Mouse (Mus musculus) lung, postnatal 25 days (tissue): ENCODE data around the gene Efs.
"Not testable (repeated sequence)": the region's sequence is repeated elsewhere in the genome, so short reads cannot be mapped to it uniquely, and the experiment has no call there.

Experiments used
- DNase-seq: peaks from one replicate; pipeline ENCODE4 v3.0.0; 2022; ENCODE audit warnings: low spot score

The Efs gene

DNA sequence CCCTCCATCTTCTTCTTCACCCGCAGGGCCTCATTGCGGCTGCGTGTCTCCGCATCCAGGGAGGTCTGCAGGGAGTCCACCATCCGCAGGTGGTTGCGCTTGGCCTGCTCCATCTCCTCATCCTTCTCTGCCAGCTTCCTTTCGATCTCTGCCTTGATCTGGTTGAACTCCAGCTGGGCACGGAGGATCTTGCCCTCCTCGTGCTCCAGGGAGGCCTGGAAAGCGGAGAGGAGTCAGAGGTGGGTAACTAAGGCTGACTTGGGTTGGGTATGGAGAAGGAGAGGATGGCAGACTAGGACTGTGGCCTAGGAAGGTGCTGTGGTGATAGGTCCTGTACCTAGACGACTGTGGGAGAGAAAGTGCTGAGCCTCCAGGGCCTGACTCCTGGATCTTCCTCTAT lies 21.1 kb upstream of the Efs start:
- DNase-seq: not testable (repeated sequence)

- no peak for DNase-seq
Observed at GRCm38 (mm10) chr14:54945975-54946704, 20.2 kb upstream of the Efs start.

- DNase-seq: no peak
Observed at GRCm38 (mm10) chr14:54944939-54945338, 19.0 kb upstream of the Efs start.

DNA sequence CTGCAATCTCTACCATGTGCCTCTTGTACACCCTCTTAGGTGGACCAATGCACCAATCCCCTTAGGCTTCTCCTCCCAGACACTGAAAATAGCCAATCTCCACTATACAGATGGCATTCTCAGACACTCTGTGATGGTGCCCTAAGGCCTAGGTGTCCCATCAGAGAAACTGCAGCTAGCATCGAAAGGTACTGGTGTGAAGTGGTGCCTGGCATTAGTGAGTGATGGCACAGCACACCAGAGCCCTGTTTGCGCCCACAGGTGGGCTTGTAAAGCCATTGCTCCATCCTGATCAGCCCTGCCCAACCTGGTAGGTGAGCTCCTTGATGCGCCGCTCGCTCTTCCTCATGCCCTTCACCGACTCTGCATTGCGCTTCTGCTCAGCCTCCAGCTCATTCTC lies 18.0 kb upstream of the Efs start:
- DNase-seq: no peak

- DNase-seq: no peak
Observed at GRCm38 (mm10) chr14:54942479-54942878, 16.6 kb upstream of the Efs start.

GRCm38 (mm10) chr14:54941024-54941978 lies 15.4 kb upstream of the Efs start:
- no peak for DNase-seq

DNA sequence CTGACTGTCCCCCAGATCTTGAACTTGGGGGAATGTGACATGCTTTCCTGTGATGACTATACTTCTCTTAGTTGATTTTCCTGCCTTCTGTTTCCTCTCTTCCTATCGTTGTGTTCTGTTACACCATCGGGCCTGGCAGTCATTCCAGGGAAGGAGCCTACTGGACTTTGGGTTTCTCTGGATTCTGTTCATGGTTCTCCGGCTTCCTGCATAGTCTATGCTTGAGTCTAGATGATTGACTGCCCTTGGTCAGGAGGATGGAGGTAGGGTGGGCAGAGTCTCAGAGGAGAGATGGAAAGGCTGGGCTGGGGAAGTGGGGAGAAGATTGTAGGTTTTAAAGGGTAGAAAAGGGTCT lies 14.2 kb upstream of the Efs start:
- no peak for DNase-seq

DNA sequence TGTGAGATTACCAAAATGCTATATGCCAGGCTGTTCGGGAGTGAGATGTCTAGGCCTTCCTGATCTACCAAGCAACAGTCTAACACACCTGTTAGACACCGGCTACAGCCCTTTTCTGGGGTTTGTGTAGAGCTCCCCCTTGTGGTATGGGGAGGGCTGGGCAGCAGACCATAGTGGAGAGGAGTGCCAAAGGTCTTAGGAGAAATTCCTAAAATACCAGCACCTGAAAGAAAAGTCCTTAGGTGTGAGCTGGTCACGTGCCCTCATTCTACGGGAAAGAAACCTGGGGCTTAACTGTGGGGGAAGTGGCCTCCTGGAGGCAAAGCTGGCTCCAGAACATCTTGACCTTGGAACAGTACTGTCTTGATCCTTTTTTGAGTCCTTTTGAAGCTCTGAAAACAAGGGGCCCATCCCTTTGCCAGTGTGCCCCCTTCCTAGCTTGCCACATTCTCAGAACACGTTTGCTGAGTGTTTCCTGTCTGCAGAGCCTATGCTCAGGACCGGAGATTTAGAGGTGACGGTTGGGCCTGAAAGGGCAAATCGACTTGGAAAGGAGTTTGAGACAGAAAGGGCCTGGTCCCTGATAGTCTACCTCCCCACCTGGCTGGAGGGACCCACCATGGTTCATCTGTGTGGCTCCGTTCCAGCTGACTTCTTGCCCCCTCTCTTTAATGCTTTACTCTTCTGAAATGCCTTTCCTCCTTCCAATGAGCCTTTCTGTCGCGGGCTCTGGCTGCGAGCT lies 13.7 kb upstream of the Efs start:
- DNase-seq: peak; percentile 83

DNA sequence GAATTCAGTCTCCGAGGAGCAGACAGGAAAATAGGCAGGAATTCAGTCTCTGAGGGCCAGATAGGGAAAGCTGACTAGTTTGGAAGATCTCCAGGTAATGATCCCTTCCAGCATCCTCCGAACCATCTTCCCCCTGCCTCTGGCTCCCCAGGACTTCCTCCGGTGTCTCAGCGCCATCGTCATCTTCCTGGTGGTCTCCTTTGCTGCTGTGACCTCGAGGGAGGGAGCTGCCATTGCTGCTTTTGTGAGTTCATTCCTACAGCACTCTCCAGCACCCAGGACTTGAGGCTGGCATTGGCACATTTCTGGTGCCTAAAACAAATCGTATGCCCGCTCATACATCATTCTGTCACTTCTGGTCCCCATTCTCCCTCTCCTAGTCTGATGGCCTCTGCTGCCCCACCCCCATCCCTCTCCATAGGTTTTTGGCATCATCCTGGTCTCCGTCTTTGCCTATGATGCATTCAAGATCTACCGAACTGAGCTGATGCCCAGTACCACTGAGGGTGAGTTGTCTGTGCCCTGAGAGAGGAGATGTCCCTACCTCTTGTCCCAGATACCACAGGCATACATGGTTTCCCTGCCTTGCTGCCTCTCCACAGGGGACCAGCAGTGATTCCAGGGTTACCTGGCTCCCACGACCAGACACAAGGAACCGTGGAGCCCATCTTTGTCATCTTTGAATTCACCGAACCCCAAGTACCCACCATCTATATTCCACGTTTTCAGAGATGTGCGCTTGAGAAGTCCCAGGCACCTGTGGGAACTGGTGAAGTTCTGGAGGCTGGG lies 12.7 kb upstream of the Efs start:
- no peak for DNase-seq

- DNase-seq: no peak
Observed at GRCm38 (mm10) chr14:54937361-54938182, 11.6 kb upstream of the Efs start.

DNA sequence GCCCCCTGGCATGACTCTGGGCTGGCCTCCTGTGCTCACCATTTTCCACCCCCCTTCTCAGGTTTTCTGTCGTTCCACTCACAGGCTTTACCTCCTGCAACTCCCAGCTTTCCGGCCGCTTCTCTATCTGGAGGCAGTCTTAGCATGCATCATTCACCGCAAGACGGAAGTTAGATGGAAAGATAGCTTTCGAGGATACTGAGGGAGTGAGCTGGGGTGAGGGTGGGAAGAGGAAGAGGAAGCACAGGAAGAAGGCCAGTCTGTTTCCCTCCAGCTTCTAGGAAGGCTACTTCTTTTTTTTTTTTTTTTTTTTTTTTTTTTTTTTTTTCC lies 10.9 kb upstream of the Efs start:
- DNase-seq: no peak

- DNase-seq: no peak
Observed at GRCm38 (mm10) chr14:54935904-54936830, 10.2 kb upstream of the Efs start, which contains the start of gene Cmtm5. Cmtm5 (plus strand) TSS chr14:54936261.

- DNase-seq: no peak
Observed at GRCm38 (mm10) chr14:54932645-54933150, 6.8 kb upstream of the Efs start, which contains the start of gene Il25. Il25 (plus strand) TSS chr14:54932695.

DNA sequence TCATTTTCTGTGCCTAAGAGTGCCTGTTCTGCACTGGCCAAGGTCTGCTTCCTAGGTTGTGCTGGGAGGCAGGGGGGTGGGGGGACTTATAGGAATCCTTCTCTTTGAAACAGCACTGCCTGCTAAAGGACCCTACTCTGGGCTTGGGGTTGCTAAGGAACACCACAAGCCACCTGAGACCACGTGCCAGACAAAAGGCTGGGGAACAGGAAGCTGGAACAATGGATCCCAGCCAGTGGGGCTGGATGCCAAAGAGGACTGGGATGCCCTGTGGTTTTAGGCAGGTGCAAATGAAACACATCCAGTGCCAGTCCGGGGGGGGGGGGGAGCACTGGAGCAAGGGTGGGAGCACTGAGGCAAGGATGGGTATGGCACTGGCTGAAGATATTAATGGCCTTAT lies 4.5 kb upstream of the Efs start:
- peak; percentile 23 for DNase-seq

GRCm38 (mm10) chr14:54929801-54930200 lies 3.9 kb upstream of the Efs start:
- no peak for DNase-seq

DNA sequence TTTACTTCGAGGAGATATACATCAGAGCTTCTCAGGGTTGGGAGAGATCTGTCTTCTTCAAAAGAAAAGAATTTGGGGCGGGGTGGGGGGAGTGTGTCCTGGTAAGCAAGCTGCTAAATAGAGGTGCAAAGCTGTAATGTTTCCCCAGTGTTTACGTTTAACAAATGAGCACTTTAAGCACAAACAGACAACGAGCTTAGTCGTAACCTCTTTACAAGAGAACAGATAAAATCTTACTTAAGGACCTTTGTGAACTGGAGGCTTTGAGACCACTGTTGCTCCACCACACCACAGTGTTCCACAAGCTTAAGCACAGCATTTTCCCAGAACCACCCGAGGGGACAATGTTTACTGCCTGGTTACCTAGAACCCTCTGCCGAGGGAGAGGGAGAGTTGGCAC lies 1.4 kb upstream of the Efs start:
- DNase-seq: no peak

DNA sequence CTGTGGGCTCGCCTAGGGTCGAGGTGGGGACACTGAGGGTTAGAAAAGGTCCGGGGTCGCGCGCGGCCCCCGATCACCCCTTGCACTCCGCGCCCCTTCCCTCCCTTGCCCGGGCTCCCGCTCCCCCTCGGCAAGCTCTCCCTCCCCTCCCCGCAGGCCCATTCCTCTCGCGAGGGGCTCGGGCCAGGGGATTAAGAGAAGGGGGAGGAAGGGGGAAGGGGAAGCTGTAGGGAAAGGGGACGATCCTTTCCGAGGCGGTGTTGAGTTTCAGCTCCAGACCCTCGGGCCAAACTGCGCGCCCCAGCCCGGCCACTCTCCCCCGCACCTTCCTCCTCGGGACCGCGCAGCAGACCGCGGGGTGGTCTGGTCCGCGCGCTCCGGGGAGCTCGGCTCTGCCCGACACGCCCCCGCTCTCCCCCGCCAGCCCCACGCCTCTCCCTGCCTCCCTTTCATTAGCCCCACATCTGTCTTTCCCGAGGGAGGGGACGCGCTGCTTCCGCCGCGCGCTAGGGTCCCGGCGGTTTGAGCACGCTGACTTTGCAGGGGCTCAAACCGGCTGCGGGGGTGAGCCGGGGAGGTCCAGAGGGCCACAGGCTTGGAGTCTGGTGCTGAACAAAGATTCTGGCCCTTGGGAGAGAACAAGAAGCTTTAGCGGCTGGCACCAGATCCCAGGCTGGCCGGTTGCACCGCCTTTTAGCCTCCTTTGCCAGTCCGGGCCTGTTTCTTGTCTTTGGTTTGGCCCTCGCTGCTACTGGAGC lies 654 bp upstream of the Efs start:
- DNase-seq: peak; percentile 21

DNA sequence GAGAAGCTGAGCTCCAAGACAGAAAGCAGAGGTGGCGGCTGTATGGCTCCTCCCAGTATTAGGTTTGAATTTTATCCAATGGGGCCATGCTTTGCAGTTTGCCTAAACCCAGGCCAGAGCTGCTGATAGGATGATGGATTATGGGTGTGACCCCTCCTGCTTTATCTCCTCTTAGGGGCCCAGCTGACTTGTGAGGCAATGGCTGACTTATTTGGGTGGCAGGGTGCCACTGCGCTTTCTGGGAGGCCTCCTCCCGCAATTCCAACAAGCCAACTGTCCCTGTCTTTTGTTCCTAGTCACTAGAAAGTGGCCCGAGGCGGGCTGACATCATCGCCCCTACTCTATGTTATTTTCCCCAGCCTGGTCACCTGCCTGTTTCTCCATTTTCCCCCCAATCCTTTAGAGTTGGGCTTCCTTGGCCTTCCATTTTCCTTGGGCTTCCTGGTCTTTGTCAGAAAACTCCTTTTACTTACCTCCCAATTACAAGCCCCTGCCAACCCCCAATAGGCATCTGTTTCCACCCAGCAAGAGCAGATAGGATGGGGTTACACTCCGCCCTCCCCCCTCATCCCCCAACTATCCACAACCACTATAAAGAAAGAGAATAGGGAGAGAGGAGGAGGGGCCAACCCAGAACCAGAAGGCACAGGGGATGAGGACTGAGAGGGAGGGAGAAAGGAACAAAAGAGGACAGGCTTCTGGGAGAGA lies 1.1 kb downstream of the Efs start:
- peak; percentile 26 for DNase-seq
